ENCODE assay signal across 8 mouse cellular contexts in genomic region chr19:38223356-38223904, GRCm38 (mm10). TPM values are rescaled to one million over a fixed set of nuclear protein-coding genes. Genes with fewer than 3 reads are reported as not detected.
DNase-seq lines count a peak whose midpoint lies in the region; ATAC-seq and TF ChIP-seq lines count a peak whose summit lies in the region.

No protein-coding gene starts in this region.

- H3K4me2 ChIP-seq in heart, postnatal 0 days (ENCODE audit: low read depth, low read length): peak overlapping the region; percentile 87

- no peak for DNase-seq in liver, adult 2 months (ENCODE audit: extremely low read depth, low read depth, low spot score)
- no peak for DNase-seq in liver
- DNase-seq in heart, postnatal 0 days (ENCODE audit: low spot score): peak; percentile 15
- DNase-seq in frontal cortex, postnatal 36 days (ENCODE audit: low spot score in 2 of 2): no peak
- DNase-seq in adrenal gland, adult 18-20 months (ENCODE audit: low spot score in 2 of 2): no peak
- no peak for DNase-seq in thymus, postnatal 10 days (ENCODE audit: low spot score in 2 of 2)

- TF ChIP-seq POLR2A in liver, adult 2 months (IDR thresholded peaks at IDR 0.05; ENCODE audit: extremely low read depth, insufficient read depth, low read length): no peak
- TF ChIP-seq POLR2A in bone marrow macrophage, adult 2 months (IDR thresholded peaks at IDR 0.05; ENCODE audit: borderline replicate concordance, low read depth, low read length): no peak

- H3K9me3 ChIP-seq in heart, postnatal 0 days (replicated peaks; ENCODE audit: control insufficient read depth, low read length): no peaks in the 10 kb centered on the region
- no peaks in the 10 kb centered on the region for H3K9me3 ChIP-seq in megakaryocyte, embryonic 14.5 days

- peak overlapping the region; percentile 66 for H3K27ac ChIP-seq in liver, adult 2 months (replicated peaks; ENCODE audit: insufficient read depth, low read depth, low read length)
- H3K27ac ChIP-seq in bone marrow macrophage, adult 2 months (ENCODE audit: insufficient read depth, low read depth, low read length): peak overlapping the region; percentile 42
- H3K27ac ChIP-seq in heart, postnatal 0 days (ENCODE audit: low read depth): peak overlapping the region; percentile 79

- no peak for TF ChIP-seq CTCF in liver, adult 2 months (IDR thresholded peaks at IDR 0.05; ENCODE audit: low read depth, low read length)
- TF ChIP-seq CTCF in bone marrow macrophage, adult 2 months (IDR thresholded peaks at IDR 0.05; ENCODE audit: low read depth, low read length): no peak
- TF ChIP-seq CTCF in heart, postnatal 0 days (IDR thresholded peaks at IDR 0.05; ENCODE audit: low read depth): no peak

- H3K27me3 ChIP-seq in liver, adult 2 months (ENCODE audit: control insufficient read depth, insufficient read depth, low read length): no peaks in the 10 kb centered on the region
- H3K27me3 ChIP-seq in heart, postnatal 0 days (ENCODE audit: control insufficient read depth, insufficient read depth, low read length): no peaks in the 10 kb centered on the region
- no peaks in the 10 kb centered on the region for H3K27me3 ChIP-seq in megakaryocyte, embryonic 14.5 days (replicated peaks)

- peak; percentile 9; the same call in 1 of the 2 replicates for ATAC-seq in heart, postnatal 0 days (ENCODE audit: insufficient read depth, low read depth)

- H3K79me2 ChIP-seq in liver, adult 2 months (ENCODE audit: control insufficient read depth, insufficient read depth, low read length): no peaks in the 10 kb centered on the region; the same call in 1 of the 2 replicates

- TF ChIP-seq EP300 in heart, postnatal 0 days (IDR thresholded peaks at IDR 0.05; ENCODE audit: low read depth): no peak

- H3K4me3 ChIP-seq in liver, adult 2 months (ENCODE audit: insufficient read depth, low read depth, low read length): peak overlapping the region; percentile 71
- peak overlapping the region; percentile 88 for H3K4me3 ChIP-seq in bone marrow macrophage, adult 2 months (ENCODE audit: insufficient read depth, low read length)
- peak overlapping the region; percentile 72 for H3K4me3 ChIP-seq in heart, postnatal 0 days (ENCODE audit: low read depth, low read length)
- H3K4me3 ChIP-seq in megakaryocyte, embryonic 14.5 days (replicated peaks): peak overlapping the region; percentile 96

- 4% methylated on average over 12 of the region's 12 CpGs for WGBS in liver, adult 2 months
- 12% methylated on average over 12 of the region's 12 CpGs for WGBS in heart, postnatal 0 days

- peaks cover 7% of the 10 kb centered on the region; the same call in 1 of the 2 replicates for H3K36me3 ChIP-seq in liver, adult 2 months (ENCODE audit: control insufficient read depth, insufficient read depth, low read length)
- H3K36me3 ChIP-seq in heart, postnatal 0 days (replicated peaks; ENCODE audit: control insufficient read depth, insufficient read depth, low read length): peaks cover 5% of the 10 kb centered on the region; the same call in 1 of the 2 replicates
- peaks cover 13% of the 10 kb centered on the region for H3K36me3 ChIP-seq in megakaryocyte, embryonic 14.5 days (replicated peaks; ENCODE audit: low read length)

- H3K4me1 ChIP-seq in liver, adult 2 months (ENCODE audit: control insufficient read depth, insufficient read depth, low read length): peaks cover 2% of the 10 kb centered on the region; the same call in 1 of the 2 replicates
- H3K4me1 ChIP-seq in bone marrow macrophage, adult 2 months (ENCODE audit: control insufficient read depth, insufficient read depth, low read length): peaks cover 6% of the 10 kb centered on the region; the same call in 1 of the 2 replicates
- H3K4me1 ChIP-seq in heart, postnatal 0 days (ENCODE audit: control insufficient read depth, insufficient read depth): peaks cover 13% of the 10 kb centered on the region
- H3K4me1 ChIP-seq in megakaryocyte, embryonic 14.5 days: peaks cover 18% of the 10 kb centered on the region

- peak overlapping the region; percentile 72 for H3K9ac ChIP-seq in liver, adult 2 months (ENCODE audit: low read depth, low read length)
- peak overlapping the region; percentile 61 for H3K9ac ChIP-seq in heart, postnatal 0 days (replicated peaks; ENCODE audit: low read depth, low read length)

RNA-seq across cellular contexts. Expression of gene Fra10ac1, which starts 0.5 kb away (rescaled TPM):
- total RNA-seq in liver, adult 2 months (2014; rRNA removed): 8.2 and 11.9 TPM in 2 replicates
- polyA plus RNA-seq in liver, adult 2 months (2012; rRNA removed): 4.2 TPM in 2 replicates
- polyA plus RNA-seq in bone marrow macrophage, adult 2 months (2012; ENCODE audit: insufficient read depth, insufficient read length, missing spikeins): 12.1 and 15.3 TPM in 2 replicates
- total RNA-seq in heart, postnatal 0 days (2014; rRNA removed; ENCODE audit: low replicate concordance): 4.1 TPM in 1 of 2 replicates, not detected in the other
- 26.2 and 26.6 TPM in 2 replicates for polyA plus RNA-seq in heart, postnatal 0 days (2015; fragmentation: Nextera tagmentation; extraction: Ambion mirVana)
- 7.1 TPM in 1 of 2 replicates, not detected in the other for polyA plus RNA-seq in megakaryocyte, embryonic 14.5 days (2012; ENCODE audit: insufficient read depth, low replicate concordance)
- total RNA-seq in adrenal gland, adult 18-20 months (2021): 10 to 100 TPM; 13.0 to 14.7 TPM

RNA-seq across cellular contexts. Expression of gene Lgi1, which starts 40.9 kb away (rescaled TPM):
- total RNA-seq in liver, adult 2 months (2014; rRNA removed): not detected in 2 replicates
- polyA plus RNA-seq in liver, adult 2 months (2012; rRNA removed): not detected in 2 replicates
- polyA plus RNA-seq in bone marrow macrophage, adult 2 months (2012; ENCODE audit: insufficient read depth, insufficient read length, missing spikeins): 1.2 and 3.0 TPM in 2 replicates
- not detected in 2 replicates for total RNA-seq in heart, postnatal 0 days (2014; rRNA removed; ENCODE audit: low replicate concordance)
- polyA plus RNA-seq in heart, postnatal 0 days (2015; fragmentation: Nextera tagmentation; extraction: Ambion mirVana): 0.18 TPM in 1 of 2 replicates, not detected in the other
- not detected in 2 replicates for polyA plus RNA-seq in megakaryocyte, embryonic 14.5 days (2012; ENCODE audit: insufficient read depth, low replicate concordance)
- total RNA-seq in adrenal gland, adult 18-20 months (2021): under 1 TPM; 0.74 to 0.93 TPM
